Mouse (Mus musculus) lung, adult 18-20 months (tissue): Measurements from ENCODE around the gene Sun2.

ENCODE experiments used
- DNase-seq, 2 experiments: peaks; one replicate each; pipeline ENCODE4 v3.0.0; 2022; ENCODE audit warnings: mixed read lengths in 2 of 2

The Sun2 gene

GRCm38 (mm10) chr15:79683707-79684465 lies 58.5 kb downstream of the Sun2 start:
- DNase-seq: peak in 1 of 2 experiments; percentile 29

- peak in 1 of 2 experiments; percentile 34 for DNase-seq
These were observed 59.2 kb downstream of the Sun2 start for GRCm38 (mm10) chr15:79683146-79683545.

- DNase-seq: no peak
These were observed 60.4 kb downstream of the Sun2 start for GRCm38 (mm10) chr15:79681973-79682372.

GRCm38 (mm10) chr15:79677936-79678335 lies 64.4 kb downstream of the Sun2 start:
- DNase-seq: no peak
